Comparison of ENCODE assay signal across 15 mouse cellular contexts in genomic region chr15:101066364-101066847, GRCm38 (mm10). TPM values are rescaled to one million over a fixed set of nuclear protein-coding genes. Genes with fewer than 3 reads are reported as not detected.
A peak's percentile ranks its signal among the peaks of the same experiment; 100 is the strongest.
DNase-seq lines count a peak whose midpoint lies in the region; ATAC-seq and TF ChIP-seq lines count a peak whose summit lies in the region.
"Had no signal": no experiment of that assay in that cellular context is flagged by ENCODE, and none has a peak within 500 bp of the region (broad histone marks: within the 10 kb centered on the region; RNA-seq: fewer than 3 reads in every experiment).

No protein-coding gene starts in this region.

- WGBS in forebrain, embryonic 11.5 days, result 4% methylated on average over 6 of the region's 6 CpGs
- 20% methylated on average over 6 of the region's 6 CpGs for WGBS in forebrain, embryonic 16.5 days
- WGBS in lung, embryonic 16.5 days, result 48% methylated on average over 6 of the region's 6 CpGs
- 48% methylated on average over 6 of the region's 6 CpGs for WGBS in lung, postnatal 0 days
- WGBS in limb, embryonic 10.5 days, result 6% methylated on average over 6 of the region's 6 CpGs
- 29% methylated on average over 6 of the region's 6 CpGs for WGBS in stomach, embryonic 15.5 days

- ATAC-seq in forebrain, embryonic 11.5 days (replicated peaks; ENCODE audit: low FRiP score), result peak; percentile 31; the same call in 1 of the 2 replicates
- ATAC-seq in forebrain, embryonic 16.5 days, result no peak
- no peak for ATAC-seq in lung, embryonic 16.5 days (ENCODE audit: low read depth)
- no peak for ATAC-seq in lung, postnatal 0 days
- ATAC-seq in stomach, embryonic 15.5 days (ENCODE audit: insufficient read depth, low FRiP score, low read depth), result no peak

- H3K36me3 ChIP-seq in forebrain, embryonic 11.5 days (ENCODE audit: control insufficient read depth, insufficient read depth, low read length), result no peaks in the 10 kb centered on the region
- no peaks in the 10 kb centered on the region for H3K36me3 ChIP-seq in forebrain, embryonic 16.5 days (ENCODE audit: control insufficient read depth, insufficient read depth)
- no peaks in the 10 kb centered on the region for H3K36me3 ChIP-seq in lung, embryonic 16.5 days (ENCODE audit: control insufficient read depth, insufficient read depth, low read length)
- no peaks in the 10 kb centered on the region for H3K36me3 ChIP-seq in lung, postnatal 0 days (ENCODE audit: insufficient read depth, low read length)
- H3K36me3 ChIP-seq in limb, embryonic 10.5 days, result peaks cover 58% of the 10 kb centered on the region
- no peaks in the 10 kb centered on the region for H3K36me3 ChIP-seq in stomach, embryonic 15.5 days

- H3K9ac ChIP-seq in forebrain, embryonic 11.5 days (ENCODE audit: low read length), result peak overlapping the region; percentile 35; the same call in 1 of the 2 replicates
- H3K9ac ChIP-seq in forebrain, embryonic 16.5 days (replicated peaks; ENCODE audit: low read depth, low read length), result no peak overlapping the region
- H3K9ac ChIP-seq in lung, embryonic 16.5 days (ENCODE audit: low read length), result 0 out of 2 replicates have a peak overlapping the region, but pooled peaks have one; percentile 33
- no peak overlapping the region for H3K9ac ChIP-seq in lung, postnatal 0 days (replicated peaks; ENCODE audit: low read depth)
- H3K9ac ChIP-seq in stomach, embryonic 15.5 days, result no peak overlapping the region

- DNase-seq in forebrain, embryonic 11.5 days (ENCODE audit: low spot score), result no peak
- no peak for DNase-seq in lung, postnatal 0 days (ENCODE audit: low spot score)
- DNase-seq in limb, embryonic 10.5 days (ENCODE audit: low spot score), result peak; percentile 35
- no peak for DNase-seq in adrenal gland, postnatal 14 days
- DNase-seq in adrenal gland, postnatal 36 days, result no peak
- DNase-seq: cerebellum, postnatal 14 days; lung, postnatal 10 days; right cerebral cortex, postnatal 14 days had no signal

- H3K4me1 ChIP-seq in forebrain, embryonic 11.5 days (replicated peaks; ENCODE audit: control insufficient read depth, insufficient read depth, low read length), result peaks cover 53% of the 10 kb centered on the region
- 0 out of 2 replicates have a peak, but pooled peaks cover 2% of the 10 kb centered on the region for H3K4me1 ChIP-seq in forebrain, embryonic 16.5 days (replicated peaks; ENCODE audit: control insufficient read depth, insufficient read depth, low read length)
- H3K4me1 ChIP-seq in lung, embryonic 16.5 days (replicated peaks; ENCODE audit: control insufficient read depth, insufficient read depth, low read length), result peaks cover 60% of the 10 kb centered on the region
- peaks cover 19% of the 10 kb centered on the region for H3K4me1 ChIP-seq in lung, postnatal 0 days (ENCODE audit: insufficient read depth, low read depth, low read length)
- H3K4me1 ChIP-seq in limb, embryonic 10.5 days, result peaks cover 97% of the 10 kb centered on the region
- peaks cover 66% of the 10 kb centered on the region for H3K4me1 ChIP-seq in stomach, embryonic 15.5 days

- H3K27me3 ChIP-seq in forebrain, embryonic 11.5 days (ENCODE audit: control insufficient read depth, insufficient read depth, low read length), result no peaks in the 10 kb centered on the region
- no peaks in the 10 kb centered on the region for H3K27me3 ChIP-seq in forebrain, embryonic 16.5 days (replicated peaks; ENCODE audit: control insufficient read depth, insufficient read depth, low read length)
- H3K27me3 ChIP-seq in lung, embryonic 16.5 days (ENCODE audit: control insufficient read depth, insufficient read depth, low read depth, low read length), result no peaks in the 10 kb centered on the region
- no peaks in the 10 kb centered on the region for H3K27me3 ChIP-seq in lung, postnatal 0 days (replicated peaks; ENCODE audit: insufficient read depth, low read length)
- no peaks in the 10 kb centered on the region for H3K27me3 ChIP-seq in limb, embryonic 10.5 days (ENCODE audit: low read depth, poor library complexity, severe bottlenecking)
- no peaks in the 10 kb centered on the region for H3K27me3 ChIP-seq in stomach, embryonic 15.5 days (replicated peaks)

- H3K27ac ChIP-seq in forebrain, embryonic 11.5 days (ENCODE audit: low read depth, low read length), result peak overlapping the region; percentile 74
- no peak overlapping the region for H3K27ac ChIP-seq in forebrain, embryonic 16.5 days (ENCODE audit: low read length)
- H3K27ac ChIP-seq in lung, embryonic 16.5 days (ENCODE audit: low read length), result no peak overlapping the region
- no peak overlapping the region for H3K27ac ChIP-seq in lung, postnatal 0 days (ENCODE audit: low read length)
- peak overlapping the region; percentile 76 for H3K27ac ChIP-seq in limb, embryonic 10.5 days
- H3K27ac ChIP-seq in stomach, embryonic 15.5 days, result no peak overlapping the region

- H3K4me2 ChIP-seq in forebrain, embryonic 11.5 days (ENCODE audit: low read depth, low read length, severe bottlenecking), result 0 out of 2 replicates have a peak overlapping the region, but pooled peaks have one; percentile 15
- H3K4me2 ChIP-seq in forebrain, embryonic 16.5 days (ENCODE audit: low read length), result no peak overlapping the region
- H3K4me2 ChIP-seq in lung, embryonic 16.5 days (ENCODE audit: low read depth, low read length), result no peak overlapping the region
- no peak overlapping the region for H3K4me2 ChIP-seq in lung, postnatal 0 days (replicated peaks; ENCODE audit: low read depth, low read length)
- 0 out of 2 replicates have a peak overlapping the region, but pooled peaks have one; percentile 2 for H3K4me2 ChIP-seq in stomach, embryonic 15.5 days

- no peak for TF ChIP-seq EP300 in lung, postnatal 0 days (IDR thresholded peaks at IDR 0.05)

- no peak for TF ChIP-seq CTCF in lung, postnatal 0 days (IDR thresholded peaks at IDR 0.05)

- H3K4me3 ChIP-seq in forebrain, embryonic 11.5 days (ENCODE audit: low read depth, low read length), result no peak overlapping the region
- no peak overlapping the region for H3K4me3 ChIP-seq in forebrain, embryonic 16.5 days (replicated peaks; ENCODE audit: low read length)
- H3K4me3 ChIP-seq in lung, embryonic 16.5 days (ENCODE audit: low read length), result no peak overlapping the region
- no peak overlapping the region for H3K4me3 ChIP-seq in lung, postnatal 0 days (ENCODE audit: low read depth, low read length)
- H3K4me3 ChIP-seq in limb, embryonic 10.5 days, result peak overlapping the region; percentile 15; the same call in 1 of the 2 replicates
- no peak overlapping the region for H3K4me3 ChIP-seq in stomach, embryonic 15.5 days (replicated peaks)
- H3K4me3 ChIP-seq: myocyte had no signal

- H3K9me3 ChIP-seq in forebrain, embryonic 11.5 days (ENCODE audit: control insufficient read depth, low read length), result no peaks in the 10 kb centered on the region
- H3K9me3 ChIP-seq in forebrain, embryonic 16.5 days (ENCODE audit: control insufficient read depth, low read length), result no peaks in the 10 kb centered on the region
- H3K9me3 ChIP-seq in lung, embryonic 16.5 days (ENCODE audit: control insufficient read depth, low read length), result no peaks in the 10 kb centered on the region
- no peaks in the 10 kb centered on the region for H3K9me3 ChIP-seq in lung, postnatal 0 days (ENCODE audit: low read length)
- H3K9me3 ChIP-seq in limb, embryonic 10.5 days (replicated peaks), result no peaks in the 10 kb centered on the region
- no peaks in the 10 kb centered on the region for H3K9me3 ChIP-seq in stomach, embryonic 15.5 days

RNA-seq across cellular contexts. Expression of gene Fignl2, which starts 12.0 kb away (rescaled TPM):
- 0.52 and 0.76 TPM in 2 replicates for polyA plus RNA-seq in forebrain, embryonic 11.5 days (2014; fragmentation: Nextera tagmentation; extraction: Ambion mirVana)
- 0.05 TPM in 1 of 2 replicates, not detected in the other for polyA plus RNA-seq in forebrain, embryonic 16.5 days (2015; fragmentation: Nextera tagmentation; extraction: Ambion mirVana)
- polyA plus RNA-seq in lung, embryonic 16.5 days (2015; fragmentation: Nextera tagmentation; extraction: Ambion mirVana), result 0.20 TPM in 2 replicates
- polyA plus RNA-seq in lung, postnatal 0 days (2015; fragmentation: Nextera tagmentation; extraction: Ambion mirVana), result 0.48 and 0.60 TPM in 2 replicates
- polyA plus RNA-seq in limb, embryonic 10.5 days (2016; fragmentation: Nextera tagmentation; extraction: Ambion mirVana), result 0.98 and 1.9 TPM in 2 replicates
- polyA plus RNA-seq in stomach, embryonic 15.5 days (2015; fragmentation: Nextera tagmentation; extraction: Ambion mirVana), result 0.19 and 0.21 TPM in 2 replicates
- 7.9 and 8.8 TPM in 2 replicates for total RNA-seq in adrenal gland, postnatal 14 days (2021)
- 1 to 10 TPM; 9.4 to 9.9 TPM for total RNA-seq in adrenal gland, postnatal 36 days (2021)
- total RNA-seq: hematopoietic stem cell, adult 5-6 weeks had no signal

RNA-seq across cellular contexts. Expression of gene Gm47841, which starts 19.2 kb away (rescaled TPM):
- not detected in 2 replicates for polyA plus RNA-seq in forebrain, embryonic 11.5 days (2014; fragmentation: Nextera tagmentation; extraction: Ambion mirVana)
- polyA plus RNA-seq in forebrain, embryonic 16.5 days (2015; fragmentation: Nextera tagmentation; extraction: Ambion mirVana), result not detected in 2 replicates
- polyA plus RNA-seq in lung, embryonic 16.5 days (2015; fragmentation: Nextera tagmentation; extraction: Ambion mirVana), result not detected in 2 replicates
- not detected in 2 replicates for polyA plus RNA-seq in lung, postnatal 0 days (2015; fragmentation: Nextera tagmentation; extraction: Ambion mirVana)
- polyA plus RNA-seq in limb, embryonic 10.5 days (2016; fragmentation: Nextera tagmentation; extraction: Ambion mirVana), result not detected in 2 replicates
- polyA plus RNA-seq in stomach, embryonic 15.5 days (2015; fragmentation: Nextera tagmentation; extraction: Ambion mirVana), result not detected in 2 replicates
- total RNA-seq in adrenal gland, postnatal 14 days (2021), result 0.49 TPM in 1 of 2 replicates, not detected in the other
- total RNA-seq in adrenal gland, postnatal 36 days (2021), result under 1 TPM in 1 of 2 experiments, not detected in 1; 0.26 TPM
- total RNA-seq: hematopoietic stem cell, adult 5-6 weeks; left cerebral cortex, postnatal 14 days had no signal
- polyA plus RNA-seq: gonadal fat pad, adult 2 months; myocyte had no signal

RNA-seq across cellular contexts. Expression of gene Ankrd33, which starts 49.1 kb away (rescaled TPM):
- polyA plus RNA-seq in forebrain, embryonic 11.5 days (2014; fragmentation: Nextera tagmentation; extraction: Ambion mirVana), result not detected in 2 replicates
- polyA plus RNA-seq in forebrain, embryonic 16.5 days (2015; fragmentation: Nextera tagmentation; extraction: Ambion mirVana), result not detected in 2 replicates
- not detected in 2 replicates for polyA plus RNA-seq in lung, embryonic 16.5 days (2015; fragmentation: Nextera tagmentation; extraction: Ambion mirVana)
- polyA plus RNA-seq in lung, postnatal 0 days (2015; fragmentation: Nextera tagmentation; extraction: Ambion mirVana), result 0.13 TPM in 1 of 2 replicates, not detected in the other
- polyA plus RNA-seq in limb, embryonic 10.5 days (2016; fragmentation: Nextera tagmentation; extraction: Ambion mirVana), result not detected in 2 replicates
- polyA plus RNA-seq in stomach, embryonic 15.5 days (2015; fragmentation: Nextera tagmentation; extraction: Ambion mirVana), result not detected in 2 replicates
- total RNA-seq in adrenal gland, postnatal 14 days (2021), result not detected in 2 replicates
- under 1 TPM; 0.56 to 0.99 TPM for total RNA-seq in adrenal gland, postnatal 36 days (2021)
- total RNA-seq: hematopoietic stem cell, adult 5-6 weeks had no signal
- polyA plus RNA-seq: gonadal fat pad, adult 2 months; myocyte had no signal

Comparison
In these comparisons a context has a peak if more than half of its experiments do, and no peak if none do; other contexts are left out.
1. H3K27ac ChIP-seq: peak in forebrain, embryonic 11.5 days (single experiment) and limb, embryonic 10.5 days (single experiment); none in forebrain, embryonic 16.5 days (single experiment), lung, embryonic 16.5 days (single experiment), lung, postnatal 0 days (single experiment) and stomach, embryonic 15.5 days (single experiment).
2. H3K4me2 ChIP-seq: peak in forebrain, embryonic 11.5 days (single experiment) and stomach, embryonic 15.5 days (single experiment); none in forebrain, embryonic 16.5 days (single experiment), lung, embryonic 16.5 days (single experiment) and lung, postnatal 0 days (single experiment).
3. H3K9ac ChIP-seq: peak in forebrain, embryonic 11.5 days (single experiment) and lung, embryonic 16.5 days (single experiment); none in forebrain, embryonic 16.5 days (single experiment), lung, postnatal 0 days (single experiment) and stomach, embryonic 15.5 days (single experiment).